Mouse (Mus musculus): ENCODE measurements at regions not wholly inside any gene's neighbourhood (a gene's known extent, or its start where the extent isn't known, plus 50 kb on each side); places are given as distances from the start of the nearest gene placed in this dataset.

DNA sequence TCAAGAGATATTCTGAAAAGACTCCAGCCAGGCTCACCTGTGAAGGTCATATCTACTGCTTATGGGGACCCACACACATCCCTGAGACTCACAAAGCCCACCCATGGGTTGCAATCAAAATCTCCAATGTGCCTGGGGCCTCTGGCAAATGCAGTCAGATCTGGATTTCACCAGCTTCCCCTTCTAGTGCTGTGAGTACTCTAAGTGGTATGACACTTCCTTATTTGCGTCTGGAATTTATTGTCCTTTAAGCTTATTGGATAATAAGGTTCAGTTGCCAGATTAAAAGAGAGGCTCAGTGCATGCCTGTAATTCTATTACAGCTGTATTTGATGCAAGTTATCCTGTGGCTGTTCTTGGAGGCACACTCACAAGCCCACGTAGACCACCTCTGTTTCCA is 206.3 kb upstream of the Foxq1 start:
- Histone ChIP-seq H3K9me3 (replicated peaks; ENCODE audit: control insufficient read depth, low read length) (no peaks in the 10 kb centered on the region), H3K4me1 (ENCODE audit: control insufficient read depth, insufficient read depth) (no peaks in the 10 kb centered on the region), H3K4me2 (ENCODE audit: low read depth, low read length) (no peak overlapping the region), H3K27me3 (ENCODE audit: control insufficient read depth, insufficient read depth, low read length) (no peaks in the 10 kb centered on the region), H3K4me3 (ENCODE audit: low read depth, low read length) (no peak overlapping the region), H3K9ac (replicated peaks; ENCODE audit: low read depth, low read length) (no peak overlapping the region), H3K27ac (ENCODE audit: low read depth) (no peak overlapping the region), H3K36me3 (replicated peaks; ENCODE audit: control insufficient read depth, insufficient read depth, low read length) (no peaks in the 10 kb centered on the region)
- DNase-seq (ENCODE audit: low spot score) (no peak), ATAC-seq (ENCODE audit: insufficient read depth, low read depth) (no peak)
- 38% methylated on average over 2 of the region's 2 CpGs for WGBS
- TF ChIP-seq CTCF (IDR thresholded peaks at IDR 0.05; ENCODE audit: low read depth) (no peak), EP300 (IDR thresholded peaks at IDR 0.05; ENCODE audit: low read depth) (no peak)

- Histone ChIP-seq H3K36me3 (replicated peaks; ENCODE audit: control insufficient read depth, insufficient read depth, low read length) (no peaks in the 10 kb centered on the region), H3K27me3 (ENCODE audit: control insufficient read depth, insufficient read depth, low read length) (no peaks in the 10 kb centered on the region), H3K27ac (ENCODE audit: low read depth) (no peak overlapping the region), H3K9ac (replicated peaks; ENCODE audit: low read depth, low read length) (no peak overlapping the region), H3K9me3 (replicated peaks; ENCODE audit: control insufficient read depth, low read length) (no peaks in the 10 kb centered on the region), H3K4me2 (ENCODE audit: low read depth, low read length) (no peak overlapping the region), H3K4me1 (ENCODE audit: control insufficient read depth, insufficient read depth) (no peaks in the 10 kb centered on the region), H3K4me3 (ENCODE audit: low read depth, low read length) (no peak overlapping the region)
- TF ChIP-seq CTCF (IDR thresholded peaks at IDR 0.05; ENCODE audit: low read depth) (no peak), EP300 (IDR thresholded peaks at IDR 0.05; ENCODE audit: low read depth) (no peak)
- DNase-seq (ENCODE audit: low spot score) (no peak), ATAC-seq (ENCODE audit: insufficient read depth, low read depth) (no peak)
Measured at GRCm38 (mm10) chr13:31351481-31351880, 204.5 kb upstream of the Foxq1 start.

- Histone ChIP-seq H3K4me2 (ENCODE audit: low read depth, low read length) (no peak overlapping the region), H3K36me3 (replicated peaks; ENCODE audit: control insufficient read depth, insufficient read depth, low read length) (no peaks in the 10 kb centered on the region), H3K9ac (replicated peaks; ENCODE audit: low read depth, low read length) (no peak overlapping the region), H3K27me3 (ENCODE audit: control insufficient read depth, insufficient read depth, low read length) (no peaks in the 10 kb centered on the region), H3K4me1 (ENCODE audit: control insufficient read depth, insufficient read depth) (no peaks in the 10 kb centered on the region), H3K4me3 (ENCODE audit: low read depth, low read length) (no peak overlapping the region), H3K9me3 (replicated peaks; ENCODE audit: control insufficient read depth, low read length) (no peaks in the 10 kb centered on the region), H3K27ac (ENCODE audit: low read depth) (no peak overlapping the region)
- no peak for DNase-seq (ENCODE audit: low spot score)
- TF ChIP-seq CTCF (IDR thresholded peaks at IDR 0.05; ENCODE audit: low read depth) (no peak), EP300 (IDR thresholded peaks at IDR 0.05; ENCODE audit: low read depth) (no peak)
- WGBS, result 71% methylated on average over 5 of the region's 5 CpGs
- no peak for ATAC-seq (ENCODE audit: insufficient read depth, low read depth)
Measured at GRCm38 (mm10) chr13:31352825-31353224, 203.1 kb upstream of the Foxq1 start.

DNA sequence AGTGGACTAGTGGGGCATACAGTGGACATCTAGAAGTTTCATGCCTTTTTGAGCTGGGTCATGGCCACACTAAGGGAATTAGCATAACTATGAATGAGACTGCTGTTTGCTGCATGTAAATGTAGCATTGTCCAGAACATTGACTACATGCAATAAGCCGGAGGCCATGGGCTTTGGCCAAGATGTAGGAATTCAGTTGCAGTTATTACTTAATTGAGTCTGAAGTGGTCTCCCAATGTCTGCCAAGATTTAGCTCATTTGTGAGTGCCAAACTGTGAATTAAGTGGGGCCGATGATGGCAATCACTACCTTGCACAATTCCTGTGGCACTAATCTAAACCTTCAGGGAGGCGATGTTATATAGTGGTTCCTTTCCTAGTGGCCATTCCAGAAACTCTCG is 196.6 kb upstream of the Foxq1 start:
- no peak overlapping the region for H3K27ac ChIP-seq (ENCODE audit: low read depth)
- no peaks in the 10 kb centered on the region for H3K27me3 ChIP-seq (ENCODE audit: control insufficient read depth, insufficient read depth, low read length)
- whole genome bisulfite sequencing, result 86% methylated on average over 4 of the region's 4 CpGs
- no peaks in the 10 kb centered on the region for H3K36me3 ChIP-seq (replicated peaks; ENCODE audit: control insufficient read depth, insufficient read depth, low read length)
- no peak overlapping the region for H3K4me3 ChIP-seq (ENCODE audit: low read depth, low read length)
- no peak for DNase-seq (ENCODE audit: low spot score)
- no peak for TF ChIP-seq CTCF (IDR thresholded peaks at IDR 0.05; ENCODE audit: low read depth)
- no peak for TF ChIP-seq EP300 (IDR thresholded peaks at IDR 0.05; ENCODE audit: low read depth)
- no peak overlapping the region for H3K4me2 ChIP-seq (ENCODE audit: low read depth, low read length)
- H3K9ac ChIP-seq (replicated peaks; ENCODE audit: low read depth, low read length), result no peak overlapping the region
- ATAC-seq (ENCODE audit: insufficient read depth, low read depth), result no peak
- no peaks in the 10 kb centered on the region for H3K9me3 ChIP-seq (replicated peaks; ENCODE audit: control insufficient read depth, low read length)
- no peaks in the 10 kb centered on the region for H3K4me1 ChIP-seq (ENCODE audit: control insufficient read depth, insufficient read depth)

- H3K36me3 ChIP-seq (replicated peaks; ENCODE audit: control insufficient read depth, insufficient read depth, low read length), result no peaks in the 10 kb centered on the region
- WGBS, result 14% methylated on average over 3 of the region's 3 CpGs
- ATAC-seq (ENCODE audit: insufficient read depth, low read depth), result no peak
- H3K4me3 ChIP-seq (ENCODE audit: low read depth, low read length), result no peak overlapping the region
- H3K9ac ChIP-seq (replicated peaks; ENCODE audit: low read depth, low read length), result no peak overlapping the region
- no peaks in the 10 kb centered on the region for H3K9me3 ChIP-seq (replicated peaks; ENCODE audit: control insufficient read depth, low read length)
- TF ChIP-seq EP300 (IDR thresholded peaks at IDR 0.05; ENCODE audit: low read depth) (no peak), CTCF (IDR thresholded peaks at IDR 0.05; ENCODE audit: low read depth) (no peak)
- H3K27ac ChIP-seq (ENCODE audit: low read depth), result no peak overlapping the region
- no peak for DNase-seq (ENCODE audit: low spot score)
- H3K4me1 ChIP-seq (ENCODE audit: control insufficient read depth, insufficient read depth), result no peaks in the 10 kb centered on the region
- H3K4me2 ChIP-seq (ENCODE audit: low read depth, low read length), result no peak overlapping the region
- no peaks in the 10 kb centered on the region for H3K27me3 ChIP-seq (ENCODE audit: control insufficient read depth, insufficient read depth, low read length)
Measured at GRCm38 (mm10) chr13:31362386-31362785, 193.5 kb upstream of the Foxq1 start.

- 62% methylated on average over 4 of the region's 4 CpGs for WGBS
- H3K27me3 ChIP-seq (ENCODE audit: control insufficient read depth, insufficient read depth, low read length), result no peaks in the 10 kb centered on the region
- no peaks in the 10 kb centered on the region for H3K4me1 ChIP-seq (ENCODE audit: control insufficient read depth, insufficient read depth)
- H3K9ac ChIP-seq (replicated peaks; ENCODE audit: low read depth, low read length), result no peak overlapping the region
- no peak for ATAC-seq (ENCODE audit: insufficient read depth, low read depth)
- DNase-seq (ENCODE audit: low spot score), result no peak
- H3K27ac ChIP-seq (ENCODE audit: low read depth), result no peak overlapping the region
- no peaks in the 10 kb centered on the region for H3K9me3 ChIP-seq (replicated peaks; ENCODE audit: control insufficient read depth, low read length)
- H3K36me3 ChIP-seq (replicated peaks; ENCODE audit: control insufficient read depth, insufficient read depth, low read length), result no peaks in the 10 kb centered on the region
- H3K4me3 ChIP-seq (ENCODE audit: low read depth, low read length), result no peak overlapping the region
- no peak for TF ChIP-seq EP300 (IDR thresholded peaks at IDR 0.05; ENCODE audit: low read depth)
- no peak for TF ChIP-seq CTCF (IDR thresholded peaks at IDR 0.05; ENCODE audit: low read depth)
- H3K4me2 ChIP-seq (ENCODE audit: low read depth, low read length), result no peak overlapping the region
Measured at GRCm38 (mm10) chr13:31364369-31364768, 191.6 kb upstream of the Foxq1 start.
